Comparison of ENCODE assay signal across 8 mouse cellular contexts in genomic region chr9:122805845-122806341, GRCm38 (mm10). TPM values are rescaled to one million over a fixed set of nuclear protein-coding genes. Genes with fewer than 3 reads are reported as not detected.
DNase-seq lines count a peak whose midpoint lies in the region; ATAC-seq and TF ChIP-seq lines count a peak whose summit lies in the region.

No protein-coding gene starts in this region.

- no peak for DNase-seq in lung, adult 2 months
- no peak for DNase-seq in lung, postnatal 14 days
- DNase-seq in urinary bladder, postnatal 10 days (ENCODE audit: low spot score), result no peak
- no peak for DNase-seq in frontal cortex, postnatal 25 days (ENCODE audit: low spot score in 2 of 2)
- DNase-seq in gastrocnemius, postnatal 4 days (ENCODE audit: low spot score in 2 of 2), result no peak

- peak overlapping the region; percentile 77 for H3K9ac ChIP-seq in limb, embryonic 13.5 days

- peaks cover 5% of the 10 kb centered on the region for H3K36me3 ChIP-seq in limb, embryonic 13.5 days

- ATAC-seq in erythroblast, adult 5-6 weeks (replicated peaks; ENCODE audit: low FRiP score, poor library complexity, severe bottlenecking), result peak; percentile 72
- no peak for ATAC-seq in limb, embryonic 13.5 days (ENCODE audit: low FRiP score, low read depth)

- no peaks in the 10 kb centered on the region for H3K27me3 ChIP-seq in limb, embryonic 13.5 days

- WGBS in lung, adult 2 months, result 13% methylated on average over 10 of the region's 10 CpGs
- 10% methylated on average over 10 of the region's 10 CpGs for WGBS in limb, embryonic 13.5 days
- 7% methylated on average over 10 of the region's 10 CpGs for WGBS in olfactory bulb, adult 2 months

- no peaks in the 10 kb centered on the region for H3K9me3 ChIP-seq in limb, embryonic 13.5 days

- no peak for TF ChIP-seq POLR2A in lung, adult 2 months (IDR thresholded peaks at IDR 0.05; ENCODE audit: borderline replicate concordance, extremely low read depth, low read depth, low read length)
- no peak for TF ChIP-seq POLR2A in olfactory bulb, adult 2 months (IDR thresholded peaks at IDR 0.05; ENCODE audit: insufficient read depth, low read depth, low read length)

- TF ChIP-seq CTCF in lung, adult 2 months (IDR thresholded peaks at IDR 0.05; ENCODE audit: insufficient read depth, low read length), result no peak
- TF ChIP-seq CTCF in olfactory bulb, adult 2 months (IDR thresholded peaks at IDR 0.05; ENCODE audit: insufficient read depth, low read depth, low read length), result no peak

- H3K4me2 ChIP-seq in limb, embryonic 13.5 days (replicated peaks), result peak overlapping the region; percentile 91

- peak overlapping the region; percentile 77 for H3K4me3 ChIP-seq in lung, adult 2 months (replicated peaks; ENCODE audit: extremely low read depth, low read depth, low read length)
- peak overlapping the region; percentile 60 for H3K4me3 ChIP-seq in limb, embryonic 13.5 days
- peak overlapping the region; percentile 87 for H3K4me3 ChIP-seq in olfactory bulb, adult 2 months (ENCODE audit: insufficient read depth, low read depth, low read length)

- 0 out of 2 replicates have a peak, but pooled peaks cover 5% of the 10 kb centered on the region for H3K4me1 ChIP-seq in lung, adult 2 months (ENCODE audit: control insufficient read depth, insufficient read depth, low read length)
- H3K4me1 ChIP-seq in limb, embryonic 13.5 days, result peaks cover 10% of the 10 kb centered on the region
- 0 out of 2 replicates have a peak, but pooled peaks cover 4% of the 10 kb centered on the region for H3K4me1 ChIP-seq in olfactory bulb, adult 2 months (ENCODE audit: control insufficient read depth, insufficient read depth, low read length)

- peak overlapping the region; percentile 84; the same call in 1 of the 2 replicates for H3K27ac ChIP-seq in limb, embryonic 13.5 days
- peak overlapping the region; percentile 96 for H3K27ac ChIP-seq in olfactory bulb, adult 2 months (ENCODE audit: insufficient read depth, low read depth, low read length)

RNA-seq across cellular contexts. Expression of gene Tcaim, which starts 0.6 kb away (rescaled TPM):
- polyA plus RNA-seq in lung, adult 2 months (2012; rRNA removed), result 2.8 and 3.9 TPM in 2 replicates
- total RNA-seq in erythroblast, adult 5-6 weeks (2015; ENCODE audit: low replicate concordance), result 0.19 and 0.84 TPM in 2 replicates
- total RNA-seq in erythroblast, adult 5-6 weeks (2017; ENCODE audit: low replicate concordance), result 1.3 and 1.7 TPM in 2 replicates
- 8.4 TPM in 2 replicates for polyA plus RNA-seq in limb, embryonic 13.5 days (2015; fragmentation: Nextera tagmentation; extraction: Ambion mirVana)
- polyA plus RNA-seq in olfactory bulb, adult 2 months (2012; ENCODE audit: insufficient read depth, insufficient read length, low replicate concordance, missing spikeins), result not detected in 2 replicates
- 10 to 100 TPM; 12.7 to 19.9 TPM for total RNA-seq in gastrocnemius, postnatal 4 days (2021)

RNA-seq across cellular contexts. Expression of gene Gm35549, which starts 37.9 kb away (rescaled TPM):
- not detected in 2 replicates for polyA plus RNA-seq in lung, adult 2 months (2012; rRNA removed)
- not detected in 2 replicates for total RNA-seq in erythroblast, adult 5-6 weeks (2015; ENCODE audit: low replicate concordance)
- total RNA-seq in erythroblast, adult 5-6 weeks (2017; ENCODE audit: low replicate concordance), result not detected in 2 replicates
- 0.34 and 0.67 TPM in 2 replicates for polyA plus RNA-seq in limb, embryonic 13.5 days (2015; fragmentation: Nextera tagmentation; extraction: Ambion mirVana)
- not detected in 2 replicates for polyA plus RNA-seq in olfactory bulb, adult 2 months (2012; ENCODE audit: insufficient read depth, insufficient read length, low replicate concordance, missing spikeins)
- total RNA-seq in gastrocnemius, postnatal 4 days (2021), result not detected

RNA-seq across cellular contexts. Expression of gene Topaz1, which starts 58.7 kb away (rescaled TPM):
- 0.02 TPM in 1 of 2 replicates, not detected in the other for polyA plus RNA-seq in lung, adult 2 months (2012; rRNA removed)
- 0.21 TPM in 1 of 2 replicates, not detected in the other for total RNA-seq in erythroblast, adult 5-6 weeks (2015; ENCODE audit: low replicate concordance)
- 0.14 TPM in 1 of 2 replicates, not detected in the other for total RNA-seq in erythroblast, adult 5-6 weeks (2017; ENCODE audit: low replicate concordance)
- polyA plus RNA-seq in limb, embryonic 13.5 days (2015; fragmentation: Nextera tagmentation; extraction: Ambion mirVana), result not detected in 2 replicates
- not detected in 2 replicates for polyA plus RNA-seq in olfactory bulb, adult 2 months (2012; ENCODE audit: insufficient read depth, insufficient read length, low replicate concordance, missing spikeins)
- not detected for total RNA-seq in gastrocnemius, postnatal 4 days (2021)

RNA-seq across cellular contexts. Expression of gene Zfp445, which starts 59.9 kb away (rescaled TPM):
- polyA plus RNA-seq in lung, adult 2 months (2012; rRNA removed), result 23.1 and 36.9 TPM in 2 replicates
- total RNA-seq in erythroblast, adult 5-6 weeks (2015; ENCODE audit: low replicate concordance), result 16.7 TPM in 2 replicates
- 18.7 and 19.8 TPM in 2 replicates for total RNA-seq in erythroblast, adult 5-6 weeks (2017; ENCODE audit: low replicate concordance)
- 75.2 and 88.0 TPM in 2 replicates for polyA plus RNA-seq in limb, embryonic 13.5 days (2015; fragmentation: Nextera tagmentation; extraction: Ambion mirVana)
- polyA plus RNA-seq in olfactory bulb, adult 2 months (2012; ENCODE audit: insufficient read depth, insufficient read length, low replicate concordance, missing spikeins), result 65.3 and 733 TPM in 2 replicates
- total RNA-seq in gastrocnemius, postnatal 4 days (2021), result 10 to 100 TPM; 65.9 to 76.5 TPM
